Comparison of ENCODE assay signal across 10 mouse cellular contexts in the genomic region with DNA sequence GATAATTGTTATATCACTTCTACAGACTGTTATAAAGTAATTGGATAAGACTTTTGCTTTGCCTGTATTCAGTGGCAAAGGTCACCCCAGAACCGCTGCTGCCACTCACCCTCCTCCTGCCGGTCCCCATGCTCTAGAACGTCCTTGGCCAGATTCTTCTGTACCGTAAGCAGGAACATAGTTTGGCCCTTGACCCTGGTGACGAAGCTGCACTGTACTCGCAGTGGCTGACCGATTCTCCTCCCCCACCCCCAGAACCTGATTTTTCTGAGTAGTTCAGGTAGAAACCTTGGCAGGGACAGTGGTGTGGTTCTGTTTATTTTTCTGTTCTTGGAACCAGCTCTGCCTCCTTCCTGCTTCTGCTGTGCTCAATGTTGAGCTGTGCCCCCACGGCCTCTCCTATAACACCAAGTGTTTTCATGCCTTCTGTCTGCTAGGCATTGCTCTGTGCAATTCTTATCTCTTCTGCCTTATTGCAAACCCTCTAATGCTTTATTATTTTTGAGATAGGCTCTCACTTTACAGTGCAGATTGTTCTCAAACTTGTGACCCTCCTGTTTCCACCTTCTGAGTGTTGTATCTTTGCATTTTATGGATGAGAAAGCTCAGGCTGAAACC. TPM values are rescaled to one million over a fixed set of nuclear protein-coding genes. Genes with fewer than 3 reads are reported as not detected.
DNase-seq lines count a peak whose midpoint lies in the region; ATAC-seq lines count a peak whose summit lies in the region.
"Had no signal": no experiment of that assay in that cellular context is flagged by ENCODE, and none has a peak within 500 bp of the region (broad histone marks: within the 10 kb centered on the region; RNA-seq: fewer than 3 reads in every experiment).

No protein-coding gene starts in this region.

- peaks cover 75% of the 10 kb centered on the region for H3K4me1 ChIP-seq in forebrain, embryonic 10.5 days
- H3K4me1 ChIP-seq in forebrain, embryonic 16.5 days (replicated peaks; ENCODE audit: control insufficient read depth, insufficient read depth, low read length): peaks cover 28% of the 10 kb centered on the region

- no peak overlapping the region for H3K4me2 ChIP-seq in forebrain, embryonic 16.5 days (ENCODE audit: low read length)

- H3K4me3 ChIP-seq in forebrain, embryonic 10.5 days: no peak overlapping the region
- no peak overlapping the region for H3K4me3 ChIP-seq in forebrain, embryonic 16.5 days (replicated peaks; ENCODE audit: low read length)

- WGBS in forebrain, embryonic 10.5 days: 81% methylated on average over 8 of the region's 8 CpGs
- 87% methylated on average over 8 of the region's 8 CpGs for WGBS in forebrain, embryonic 16.5 days

- H3K27ac ChIP-seq in forebrain, embryonic 10.5 days: peak overlapping the region; percentile 87
- no peak overlapping the region for H3K27ac ChIP-seq in forebrain, embryonic 16.5 days (ENCODE audit: low read length)

- 0 out of 2 replicates have a peak, but pooled peaks cover under 1% of the 10 kb centered on the region for H3K9me3 ChIP-seq in forebrain, embryonic 10.5 days
- no peaks in the 10 kb centered on the region for H3K9me3 ChIP-seq in forebrain, embryonic 16.5 days (ENCODE audit: control insufficient read depth, low read length)

- peaks cover 14% of the 10 kb centered on the region for H3K36me3 ChIP-seq in forebrain, embryonic 10.5 days (replicated peaks)
- no peaks in the 10 kb centered on the region for H3K36me3 ChIP-seq in forebrain, embryonic 16.5 days (ENCODE audit: control insufficient read depth, insufficient read depth)

- DNase-seq in forebrain, embryonic 10.5 days (ENCODE audit: extremely low spot score, low spot score): no peak
- peak; percentile 88 to 96 for DNase-seq in kidney, postnatal 25 days
- peak; percentile 65 for DNase-seq in lung, postnatal 25 days (ENCODE audit: low spot score)
- no peak for DNase-seq in layer of hippocampus, postnatal 36 days
- no peak for DNase-seq in spleen, postnatal 36 days (ENCODE audit: low spot score in 2 of 2)
- DNase-seq: cerebellum, postnatal 10 days; thymus, postnatal 14 days had no signal

- H3K9ac ChIP-seq in forebrain, embryonic 16.5 days (replicated peaks; ENCODE audit: low read depth, low read length): no peak overlapping the region

- no peak for ATAC-seq in forebrain, embryonic 16.5 days
- peak; percentile 43 for ATAC-seq in common myeloid progenitor, adult 5-6 weeks (replicated peaks; ENCODE audit: low read depth, poor library complexity, severe bottlenecking)
- ATAC-seq in activated CD4-positive, CD25-positive, alpha-beta regulatory T cell, adult 4 months: no peak

- no peaks in the 10 kb centered on the region for H3K27me3 ChIP-seq in forebrain, embryonic 10.5 days (ENCODE audit: poor library complexity, severe bottlenecking)
- H3K27me3 ChIP-seq in forebrain, embryonic 16.5 days (replicated peaks; ENCODE audit: control insufficient read depth, insufficient read depth, low read length): no peaks in the 10 kb centered on the region

RNA-seq across cellular contexts. Expression of a gene that starts 7.0 kb away (rescaled TPM):
- 22.9 and 24.2 TPM in 2 replicates for polyA plus RNA-seq in forebrain, embryonic 10.5 days (2016; fragmentation: Nextera tagmentation; extraction: Ambion mirVana)
- 10.5 and 16.2 TPM in 2 replicates for polyA plus RNA-seq in forebrain, embryonic 16.5 days (2015; fragmentation: Nextera tagmentation; extraction: Ambion mirVana)
- total RNA-seq in common myeloid progenitor, adult 5-6 weeks (2017): 14.3 and 16.9 TPM in 2 replicates
- 10 to 100 TPM; 37.0 to 73.4 TPM for total RNA-seq in layer of hippocampus, postnatal 36 days (2021)
- 1 to 10 TPM; 5.1 to 6.6 TPM for polyA plus RNA-seq in activated CD4-positive, CD25-positive, alpha-beta regulatory T cell, adult 4 months (2017; shearing (Covaris generic))

RNA-seq across cellular contexts. Expression of a gene that starts 33.4 kb away (rescaled TPM):
- polyA plus RNA-seq in forebrain, embryonic 10.5 days (2016; fragmentation: Nextera tagmentation; extraction: Ambion mirVana): not detected in 2 replicates
- polyA plus RNA-seq in forebrain, embryonic 16.5 days (2015; fragmentation: Nextera tagmentation; extraction: Ambion mirVana): not detected in 2 replicates
- total RNA-seq in common myeloid progenitor, adult 5-6 weeks (2017): not detected in 2 replicates
- not detected for total RNA-seq in layer of hippocampus, postnatal 36 days (2021)
- not detected for polyA plus RNA-seq in activated CD4-positive, CD25-positive, alpha-beta regulatory T cell, adult 4 months (2017; shearing (Covaris generic))

Comparison
In these comparisons a context has a peak if more than half of its experiments do, and no peak if none do; other contexts are left out.
1. DNase-seq: peak in kidney, postnatal 25 days (2 of 2) and lung, postnatal 25 days (single experiment); none in forebrain, embryonic 10.5 days (single experiment), layer of hippocampus, postnatal 36 days (0 of 2) and spleen, postnatal 36 days (0 of 2).